Mouse (Mus musculus) yolk sac, embryonic 10.5 days (tissue): ENCODE results near the gene Hadhb.

ENCODE experiments used
- DNase-seq: peaks from one replicate; pipeline ENCODE4 v3.0.0-alpha.2; 2017; ENCODE audit warnings: low spot score

The Hadhb gene

DNA sequence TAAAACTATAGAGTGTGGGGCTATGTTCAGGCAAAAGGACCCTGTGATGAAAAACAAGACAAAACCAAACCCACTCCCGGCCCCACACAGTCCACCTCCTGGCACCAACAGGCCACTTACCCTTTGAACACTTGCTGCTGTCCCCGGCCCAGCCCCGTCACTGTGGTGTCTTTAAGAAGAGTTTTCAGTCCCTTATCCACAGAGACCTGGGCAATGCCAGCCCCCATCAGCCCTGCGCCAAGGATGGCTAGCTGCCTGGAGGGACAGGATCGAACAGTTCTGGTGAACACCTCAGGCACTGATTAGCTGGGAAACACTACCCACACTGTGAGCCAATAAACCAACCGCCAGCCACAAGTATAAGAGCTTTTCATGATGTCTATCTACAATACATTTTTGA is 26.4 kb upstream of the Hadhb start:
- DNase-seq, result no peak

DNA sequence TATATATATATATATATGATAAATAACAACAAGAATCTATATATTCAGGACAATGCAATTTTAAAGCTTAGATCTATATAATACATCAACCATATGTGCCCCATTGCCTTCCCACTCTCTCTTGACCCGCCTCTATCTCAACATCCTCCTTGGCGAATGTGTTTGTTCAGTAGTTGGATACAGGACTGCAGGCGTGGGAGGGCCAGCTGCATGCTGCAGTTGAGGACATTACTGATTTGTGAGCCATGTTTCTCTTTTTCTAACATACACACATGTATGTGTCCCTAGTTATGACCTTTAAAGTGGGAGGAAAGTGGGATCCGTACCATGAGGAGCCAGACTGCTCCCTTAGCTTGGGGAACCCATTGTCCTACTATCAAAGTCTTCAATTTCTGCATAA is 23.8 kb upstream of the Hadhb start:
- no peak for DNase-seq

DNA sequence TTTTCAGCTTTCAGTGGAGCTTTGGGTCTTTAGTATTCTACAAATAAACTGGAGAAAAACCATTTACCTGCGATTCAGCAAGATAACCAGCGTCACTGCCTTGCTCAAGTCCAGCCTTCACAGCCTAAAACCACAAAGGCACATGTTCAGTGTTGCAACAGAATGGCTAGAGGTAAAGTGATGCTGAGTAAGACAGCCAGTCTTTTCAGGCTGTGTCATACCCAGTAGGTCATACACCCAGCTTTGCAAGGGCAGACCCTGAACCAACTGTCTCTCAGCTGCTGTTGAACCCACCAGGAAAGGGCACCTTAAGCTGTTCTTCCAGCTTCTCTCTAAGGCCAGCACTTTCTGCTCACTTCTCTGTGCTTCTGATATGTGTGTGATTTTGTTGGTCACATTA is 22.9 kb upstream of the Hadhb start:
- no peak for DNase-seq

DNA sequence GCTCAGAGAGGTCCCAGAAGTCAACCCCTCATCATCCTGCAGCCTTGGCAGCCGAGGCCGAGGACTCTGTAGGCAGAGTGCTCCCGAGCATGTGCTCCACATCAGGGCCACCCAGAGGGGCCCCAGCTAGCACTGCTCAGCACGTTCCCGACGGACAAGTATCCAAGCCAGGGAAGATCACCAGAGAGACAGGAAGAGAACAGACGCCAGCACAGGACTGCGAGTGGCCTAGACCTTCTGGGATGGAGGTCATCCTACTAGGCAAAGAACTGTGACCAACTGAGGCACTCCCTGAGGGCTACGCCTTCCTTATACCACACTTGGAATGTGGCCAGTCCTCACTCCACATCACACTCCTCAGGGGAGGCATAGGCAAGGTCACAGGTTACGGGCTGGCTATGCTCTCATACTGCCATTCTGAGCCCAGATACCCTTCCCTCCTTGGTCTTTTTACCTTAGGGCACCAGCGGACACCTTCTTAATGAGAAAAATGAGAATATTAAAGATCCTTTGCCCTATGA is 19.3 kb upstream of the Hadhb start:
- DNase-seq, result no peak

DNA sequence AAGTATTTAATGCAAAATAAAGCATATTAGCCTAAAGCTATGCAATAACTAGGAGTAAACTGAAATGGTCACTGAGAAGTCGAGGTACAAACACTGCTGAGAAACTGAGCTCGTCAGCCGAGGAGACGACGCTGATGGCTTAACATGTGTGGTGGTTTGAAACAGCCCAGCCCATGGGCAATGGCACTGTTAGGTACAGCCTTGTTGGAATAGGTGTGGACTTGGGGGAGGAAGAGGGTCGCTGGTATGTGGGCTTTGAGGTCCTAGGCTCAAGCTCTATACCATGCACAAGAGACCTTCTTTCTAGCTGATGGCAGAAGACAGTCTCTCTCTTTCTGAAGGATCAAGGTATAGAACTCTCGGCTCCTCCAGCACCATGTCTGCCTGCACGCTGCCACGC is 17.8 kb upstream of the Hadhb start:
- no peak for DNase-seq

DNA sequence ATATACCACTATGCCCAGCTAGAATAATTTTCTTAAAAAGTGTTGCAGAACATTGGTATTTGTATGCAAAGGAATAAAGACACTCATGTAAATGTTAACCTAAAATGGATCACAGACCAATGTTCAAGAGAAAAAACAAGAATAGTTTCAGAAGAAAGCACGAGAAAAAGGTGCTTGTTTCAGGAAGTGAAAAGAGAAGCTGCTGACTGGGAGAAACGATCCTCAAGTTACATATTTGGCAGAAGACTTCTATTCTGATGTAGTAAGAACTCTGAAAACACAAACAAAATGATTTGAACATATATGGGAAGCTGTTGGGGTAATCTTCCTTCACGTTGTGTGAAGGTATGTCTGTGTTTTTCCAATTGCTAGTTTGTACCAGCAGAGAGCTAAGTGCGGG is 16.9 kb upstream of the Hadhb start:
- no peak for DNase-seq

DNA sequence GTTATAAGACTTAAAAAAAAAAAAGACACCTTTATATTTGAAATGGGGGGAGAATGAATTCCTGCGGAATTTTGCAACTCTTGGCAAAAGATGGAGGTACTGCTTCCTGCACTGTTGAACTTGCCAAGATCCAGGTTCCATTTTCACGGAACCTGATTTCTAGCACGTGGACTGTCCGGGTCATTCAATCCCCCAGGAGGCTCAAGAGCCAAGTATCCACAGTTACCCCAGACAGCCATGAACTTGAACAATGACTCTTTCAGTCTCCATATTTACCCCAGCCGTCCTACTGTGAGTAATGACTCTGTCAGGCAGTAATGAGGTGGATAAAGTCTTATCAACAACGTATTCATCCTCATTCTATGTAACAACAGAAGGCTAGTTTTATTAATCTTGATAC is 8.5 kb upstream of the Hadhb start:
- no peak for DNase-seq

DNA sequence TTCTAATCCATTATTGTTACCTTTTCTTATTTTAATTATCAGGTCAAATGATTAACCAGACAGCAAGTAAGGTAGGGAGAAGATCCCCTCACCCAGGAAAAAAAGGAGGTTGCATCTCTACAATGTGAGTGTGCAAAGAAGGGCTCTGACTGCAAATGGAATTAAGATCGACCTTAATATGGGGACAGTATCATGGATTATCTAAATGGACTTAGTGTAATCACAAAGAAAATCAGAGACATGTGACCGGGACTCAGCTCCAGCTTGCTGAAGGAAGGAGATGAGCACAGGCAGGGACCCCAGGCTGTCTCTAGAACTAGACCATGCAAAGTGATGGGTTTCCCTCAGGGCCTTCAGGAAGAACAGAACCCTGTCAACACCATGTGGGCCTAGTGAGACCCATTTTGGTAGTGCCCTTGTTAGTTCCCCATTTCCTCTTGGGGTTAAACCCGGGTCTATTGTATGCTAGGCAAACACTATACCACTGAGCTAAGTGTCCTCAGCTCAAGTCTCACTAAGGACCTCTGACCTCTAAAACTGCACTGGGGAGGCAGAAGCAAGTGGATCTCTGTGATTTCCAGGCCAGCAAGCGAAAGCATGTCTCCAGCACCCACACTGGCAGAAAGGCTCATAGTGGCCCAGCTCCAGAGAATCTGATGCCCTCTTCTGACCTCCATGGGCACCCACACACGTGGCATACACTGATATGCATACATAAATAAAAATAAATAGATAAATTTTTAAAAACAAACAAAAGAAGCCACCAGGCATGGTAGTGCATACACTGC is 6.7 kb upstream of the Hadhb start:
- DNase-seq, result no peak

DNA sequence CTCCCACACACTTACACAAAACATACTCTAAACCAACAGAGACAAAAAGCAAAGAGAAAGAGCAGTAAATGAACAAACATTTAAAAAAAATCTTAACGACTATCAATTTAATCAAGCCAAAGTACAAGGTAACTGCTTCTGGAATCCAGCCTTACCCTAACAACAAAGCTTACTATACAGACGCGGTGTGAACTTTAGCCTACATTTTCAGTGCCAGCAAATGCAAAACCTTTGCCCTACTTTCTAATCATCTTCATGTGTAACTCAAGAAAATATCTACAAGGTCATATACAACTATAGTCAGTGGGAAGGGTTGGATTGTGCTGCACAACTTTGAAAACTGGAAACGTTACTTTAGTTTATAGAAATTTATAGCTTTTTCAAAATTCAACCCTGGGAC is 3.0 kb upstream of the Hadhb start:
- DNase-seq, result no peak

DNA sequence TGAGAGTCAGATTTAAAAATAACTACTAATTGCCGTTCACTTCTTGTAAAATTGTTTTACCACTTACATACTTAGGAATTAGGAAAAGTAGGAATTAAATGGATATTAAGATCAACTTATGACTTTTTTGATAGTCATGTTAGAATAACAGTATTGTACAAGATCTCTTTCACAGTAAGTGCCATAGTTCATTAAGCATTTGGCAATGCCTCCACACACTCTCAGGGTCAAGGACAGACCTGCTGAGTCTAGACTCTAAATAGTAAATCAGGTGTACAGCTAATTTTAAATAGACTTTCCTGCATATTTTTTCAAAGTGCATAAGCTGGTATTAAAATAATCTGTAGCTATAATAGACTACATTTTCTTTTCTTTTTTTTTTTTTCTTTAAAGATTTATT is 2.6 kb upstream of the Hadhb start:
- no peak for DNase-seq

DNA sequence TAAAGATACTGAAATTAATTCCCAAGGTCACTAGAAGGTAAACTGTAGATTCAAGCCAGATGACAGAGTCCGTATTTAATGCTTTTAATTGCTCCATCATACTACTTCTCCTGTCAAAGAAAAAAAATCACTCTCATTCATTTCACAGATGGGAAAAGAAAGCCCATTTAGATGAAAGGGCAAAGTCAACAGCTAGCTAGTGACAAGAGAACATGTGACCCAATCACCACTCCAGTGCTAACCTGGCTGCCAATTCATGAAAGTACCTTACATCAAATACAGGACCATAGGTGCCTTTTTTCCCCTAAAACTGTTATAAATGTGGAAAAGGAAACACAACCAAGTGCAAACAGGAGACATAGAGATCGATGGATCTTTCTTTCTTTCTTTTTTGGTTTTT is 1.8 kb upstream of the Hadhb start:
- DNase-seq, result no peak

DNA sequence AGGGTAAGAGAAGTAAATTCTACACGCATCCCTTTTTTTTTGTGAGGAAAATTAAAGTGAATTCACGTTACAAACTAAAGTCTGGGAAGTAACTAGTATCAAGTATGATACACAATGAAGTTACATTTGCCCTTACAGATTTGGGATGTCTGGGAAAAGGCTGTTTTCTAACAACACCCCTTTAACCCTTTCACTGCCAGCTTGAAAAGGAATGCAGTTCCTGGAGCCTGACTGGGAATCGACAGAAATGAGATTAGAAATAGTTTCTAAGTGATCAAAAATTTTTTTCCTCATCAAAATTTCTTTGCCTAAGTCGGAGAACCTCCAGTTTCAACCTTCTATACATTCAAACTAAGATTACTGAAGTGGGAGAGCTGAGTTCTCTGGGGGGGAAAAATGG is 1.0 kb upstream of the Hadhb start:
- no peak for DNase-seq

DNA sequence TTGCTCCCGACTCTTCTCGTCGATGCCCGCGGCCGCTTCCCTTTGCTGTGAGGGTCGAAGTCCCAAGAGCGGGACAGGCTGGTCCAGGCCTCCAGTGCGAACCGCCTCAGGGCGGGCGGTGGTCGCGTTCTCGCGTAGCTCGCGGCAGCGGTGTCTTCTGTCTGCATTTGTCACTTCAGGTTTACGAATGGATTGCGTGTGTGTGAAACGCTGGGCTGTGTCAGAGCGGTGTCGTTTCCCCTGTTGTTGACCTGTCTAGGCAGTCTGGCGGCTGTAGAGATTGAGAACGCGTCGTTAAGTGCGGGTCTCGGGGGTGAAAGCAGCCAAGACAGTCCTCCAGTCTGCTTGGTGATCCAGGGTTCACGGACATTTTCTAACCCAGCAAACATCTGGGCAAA is 346 bp downstream of the Hadhb start:
- DNase-seq, result no peak

DNA sequence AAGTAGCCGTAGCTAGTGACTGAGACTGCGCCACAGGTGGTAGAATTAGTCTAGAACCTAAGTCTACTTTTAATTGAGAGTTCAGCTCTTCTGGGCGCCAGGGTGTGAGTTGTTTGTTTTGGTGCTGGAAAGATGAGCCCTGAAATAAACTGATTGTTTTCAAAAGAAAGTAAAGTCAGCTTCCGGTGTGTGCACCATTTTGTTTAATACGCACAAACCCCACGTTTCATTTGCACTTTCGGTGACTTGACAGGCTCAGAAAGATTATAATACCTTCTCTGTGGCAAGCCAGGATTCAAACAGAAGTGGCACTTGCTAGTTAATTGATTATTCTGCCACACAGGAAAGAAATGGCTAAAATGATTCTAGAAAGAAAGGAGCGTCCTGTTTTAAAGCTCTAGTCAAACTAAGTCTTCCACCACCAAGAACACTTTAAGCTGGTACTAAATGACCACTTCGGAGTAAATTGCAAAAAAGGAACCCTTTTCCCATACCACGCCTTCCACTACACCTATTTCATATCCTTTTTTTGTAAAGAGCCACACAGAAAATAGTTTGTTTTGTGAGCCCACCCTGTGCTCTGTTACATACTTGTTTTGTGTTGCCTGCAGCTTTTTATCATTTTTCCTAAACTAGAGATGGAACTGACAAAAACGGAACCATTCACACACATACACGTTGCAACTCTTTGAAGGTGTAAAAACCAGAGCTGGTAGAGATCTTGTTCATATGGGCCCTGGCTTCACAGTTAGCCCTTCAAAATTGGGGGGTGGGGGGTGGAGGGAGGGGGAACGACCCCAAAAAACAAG is 977 bp downstream of the Hadhb start:
- no peak for DNase-seq

DNA sequence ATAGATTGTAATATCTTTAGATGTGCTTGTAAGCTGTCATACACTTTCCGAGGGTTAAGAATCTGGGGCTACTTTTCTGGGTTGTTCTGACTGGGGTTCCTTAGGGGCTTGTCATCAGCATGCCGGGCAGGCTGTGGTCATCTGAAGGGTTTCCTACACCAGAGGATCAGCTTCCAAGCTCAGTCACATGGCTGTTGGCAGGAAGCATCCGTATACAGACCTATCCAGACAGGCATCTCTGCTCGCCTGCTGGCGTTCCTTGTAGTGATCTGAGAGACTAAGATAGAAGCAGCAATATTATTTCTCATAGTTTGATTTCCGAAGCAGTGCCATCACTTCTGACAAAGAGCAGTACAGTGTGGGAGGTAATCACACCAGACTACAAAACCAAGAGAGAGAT is 4.6 kb downstream of the Hadhb start:
- no peak for DNase-seq

DNA sequence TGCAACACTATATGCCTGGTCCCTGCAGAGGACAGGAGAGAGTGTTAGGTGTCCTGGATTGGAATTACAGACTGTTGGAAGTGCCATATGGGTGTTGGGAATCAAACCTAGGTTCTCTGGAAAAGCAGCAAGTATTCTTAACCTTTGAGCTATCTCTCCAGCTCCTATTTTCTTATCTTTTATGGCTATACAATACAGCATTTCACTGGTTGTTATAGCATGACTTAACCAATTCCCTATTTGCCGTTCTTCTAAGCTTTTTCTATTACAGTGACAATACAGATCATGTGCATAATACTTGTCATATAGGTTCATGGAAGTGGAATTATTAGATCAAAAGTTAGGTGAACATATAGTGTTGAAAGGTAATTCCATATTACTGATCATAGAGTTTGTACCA is 6.8 kb downstream of the Hadhb start:
- no peak for DNase-seq

DNA sequence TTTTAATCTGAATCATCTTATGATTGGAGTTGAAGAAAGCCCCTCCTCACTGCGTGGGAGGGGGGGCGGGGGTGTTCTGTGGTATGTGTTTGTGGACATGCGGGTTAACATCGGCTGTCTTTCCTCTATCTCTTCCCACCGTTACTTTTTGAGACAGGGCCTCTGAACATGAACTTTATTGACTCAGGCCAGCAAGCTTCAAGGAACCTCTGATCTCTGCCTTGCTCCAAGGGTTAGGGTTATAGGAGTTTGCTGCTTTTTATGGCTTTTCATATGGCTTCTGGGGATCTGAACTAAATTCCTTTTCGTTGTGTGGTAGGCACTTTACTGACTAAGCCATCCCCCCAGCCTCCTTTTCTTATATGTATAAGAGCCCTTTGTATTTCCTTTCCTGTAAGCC is 7.3 kb downstream of the Hadhb start:
- DNase-seq, result no peak

DNA sequence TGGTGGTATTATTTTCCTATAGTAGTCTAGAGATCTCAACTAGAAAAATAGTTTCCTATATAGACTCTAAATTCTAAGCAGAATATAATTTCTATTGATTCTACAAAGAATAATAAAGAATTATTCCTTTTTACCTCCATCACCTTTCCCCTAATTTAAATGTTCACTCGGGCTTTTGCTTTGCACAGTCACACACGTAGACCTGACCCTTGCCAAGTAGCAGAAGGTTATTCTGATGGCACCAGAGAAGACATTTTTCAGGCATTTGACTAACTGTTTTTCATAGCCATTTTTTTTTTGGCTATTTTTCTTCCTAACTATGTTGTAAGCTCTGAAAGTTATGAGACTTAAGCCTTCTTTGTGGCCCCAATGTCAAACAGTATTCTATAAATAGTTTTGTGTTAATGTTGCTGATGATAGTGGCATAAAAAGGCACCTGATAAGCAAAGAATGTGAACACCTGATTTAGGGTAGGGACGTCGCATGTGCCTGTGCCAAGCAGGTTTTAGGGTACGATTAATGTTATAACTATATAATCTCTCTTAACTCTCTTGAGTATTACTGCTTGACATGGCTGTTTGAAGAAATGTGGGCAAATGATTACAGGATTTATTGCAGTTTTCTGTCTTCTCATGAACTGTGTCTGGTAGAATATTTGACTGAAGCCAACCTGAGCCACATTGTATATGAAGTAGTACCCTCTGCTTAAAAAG is 10.3 kb downstream of the Hadhb start:
- no peak for DNase-seq

DNA sequence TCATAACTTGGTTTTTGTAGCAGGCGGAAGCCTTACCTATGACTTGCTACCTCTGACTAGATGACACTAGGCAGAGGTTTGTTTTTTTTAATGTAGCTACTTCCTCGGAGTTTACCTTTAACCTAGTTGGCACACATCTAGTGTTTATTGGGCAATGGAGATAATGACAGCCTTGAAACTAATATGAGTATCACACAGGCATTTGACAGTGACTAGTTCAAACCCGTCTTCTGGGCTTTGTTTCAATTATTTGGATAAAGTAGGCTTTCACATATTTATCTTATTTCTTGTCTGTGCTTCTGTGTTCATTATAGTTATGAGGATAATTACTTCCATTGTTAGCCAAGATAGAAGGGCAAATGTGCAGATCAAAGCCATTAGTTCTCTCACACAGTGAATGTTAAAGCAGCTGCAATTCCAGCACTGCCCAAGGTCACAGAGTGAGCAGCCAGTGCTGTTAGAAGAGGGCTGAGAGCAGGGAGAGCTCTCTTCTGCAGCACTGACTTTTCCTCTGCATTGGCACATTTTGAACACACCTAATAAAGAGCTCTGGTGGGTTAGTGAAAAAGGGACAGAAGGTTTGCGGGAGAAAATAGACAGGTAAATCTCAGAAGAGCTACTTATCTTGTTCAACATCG is 15.4 kb downstream of the Hadhb start:
- no peak for DNase-seq

DNA sequence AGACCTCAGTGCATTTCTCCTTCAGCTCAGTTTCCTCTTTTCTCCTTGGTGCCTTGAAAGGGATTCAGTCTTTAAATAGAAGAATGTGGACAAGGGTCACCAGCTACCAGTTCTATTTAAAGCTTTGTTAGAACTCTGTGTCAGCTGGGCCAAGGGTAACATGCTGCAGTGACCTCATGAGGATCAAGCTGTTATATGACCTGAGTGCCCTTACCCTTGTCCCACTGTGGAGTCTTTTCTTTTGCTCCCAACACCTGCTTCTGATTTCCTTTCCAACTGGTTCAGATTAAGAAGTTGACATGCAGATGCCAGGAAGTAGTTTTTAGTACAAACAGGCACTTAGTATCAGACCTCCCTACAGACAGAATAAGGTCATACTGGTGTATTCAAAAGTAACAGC is 17.1 kb downstream of the Hadhb start:
- DNase-seq, result peak; percentile 47

DNA sequence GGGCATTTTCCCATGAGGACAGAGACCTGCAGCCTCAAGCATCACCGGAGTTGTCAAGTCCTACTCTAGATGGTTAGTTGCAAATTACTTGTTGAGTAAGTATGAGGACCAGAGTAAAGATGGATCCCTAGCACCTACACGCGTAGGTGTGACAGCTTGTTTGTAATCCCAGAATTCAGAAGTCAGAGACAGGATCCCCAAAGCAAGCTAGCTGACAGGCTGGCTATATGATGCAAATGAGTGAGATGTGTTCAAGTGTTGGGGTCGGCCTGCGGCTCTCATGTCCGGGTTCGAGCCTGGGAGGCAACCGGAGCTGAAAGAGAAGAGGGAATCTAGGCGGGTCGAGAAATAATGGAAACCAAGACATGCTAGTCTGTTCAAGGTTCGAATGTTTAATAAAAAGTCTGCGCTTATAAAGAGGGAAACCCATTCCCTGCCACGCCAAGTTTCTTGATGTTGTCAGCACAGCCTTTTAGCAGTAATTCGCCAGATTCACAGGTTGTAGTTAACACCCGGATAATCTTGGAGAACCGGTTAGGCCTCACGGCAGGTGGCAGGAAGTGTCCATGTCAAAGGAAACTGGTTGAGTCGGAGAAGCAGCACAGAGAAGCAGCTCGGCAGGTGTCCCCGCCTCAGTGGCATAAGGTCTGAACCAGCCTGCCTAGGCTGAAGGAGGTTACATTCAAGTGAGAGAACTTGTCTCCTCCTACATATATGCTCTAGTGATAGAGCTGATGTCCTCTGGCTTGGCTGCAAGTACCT is 18.1 kb downstream of the Hadhb start:
- DNase-seq, result no peak

DNA sequence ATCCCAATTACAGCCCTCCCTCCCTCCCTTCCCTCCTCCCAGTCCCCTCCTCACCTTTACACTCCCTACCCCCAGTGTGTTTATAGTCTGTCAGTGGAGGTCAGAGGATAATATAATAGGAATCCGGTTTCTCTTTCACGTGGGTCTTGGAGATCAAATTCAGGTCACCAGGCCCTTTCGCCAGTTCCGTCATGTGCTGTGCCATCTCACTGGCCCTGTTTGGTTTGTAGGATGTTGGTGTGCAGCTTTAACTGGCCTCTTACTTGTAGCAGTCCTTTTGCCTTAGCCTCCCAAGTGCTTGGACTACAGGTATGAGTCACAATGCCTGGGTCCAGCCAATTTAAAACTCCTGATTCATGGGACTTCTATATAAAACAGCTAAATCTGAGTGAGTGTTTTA is 20.8 kb downstream of the Hadhb start:
- DNase-seq, result no peak
